Mouse (Mus musculus): ENCODE data around the gene Kpna6. TPM values are rescaled to one million over a fixed set of nuclear protein-coding genes. Genes with fewer than 3 reads are reported as not detected.
A peak's percentile ranks its signal among the peaks of the same experiment; 100 is the strongest.

The Kpna6 gene
- total RNA-seq, 2 experiments from 2014 or later = 84.2 to 94.0 TPM

DNA sequence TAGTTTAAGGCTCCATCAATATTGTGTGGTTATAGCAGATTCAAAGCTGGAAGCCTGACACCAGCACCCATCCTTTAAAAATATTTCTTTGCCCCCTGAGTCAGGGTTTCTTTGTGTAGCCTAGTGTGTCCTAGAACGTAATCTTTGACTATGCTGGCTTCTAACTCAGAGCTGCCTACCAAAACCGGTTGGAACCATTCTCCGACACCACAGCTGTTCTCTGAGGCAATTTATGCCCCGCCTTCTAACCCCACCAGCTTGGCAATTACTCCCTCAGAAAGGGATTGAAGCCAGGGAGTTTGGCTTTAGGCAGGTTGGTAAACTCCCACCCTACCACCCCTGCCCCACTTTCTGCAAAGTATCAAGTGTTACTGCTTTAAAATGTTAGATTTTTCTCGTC is 30.8 kb downstream of the Kpna6 start:
- intact Hi-C loops (cut with DNase I) = loop anchor here (2.0 kb wide), 1 partner anchor 17 kb away; no protein-coding TSS in a partner anchor
- Histone ChIP-seq H3K27ac (peak overlapping the region; percentile 96; the same call in 1 of the 2 replicates), H3K4me3 (peak overlapping the region; percentile 70)
- TF ChIP-seq CTCF (IDR thresholded peaks at IDR 0.05) = no peak
- no peak for DNase-seq (ENCODE audit: extremely low spot score in 1 of 2, low spot score in 2 of 2)

GRCm38 (mm10) chr4:129640638-129641467 is 31.7 kb downstream of the Kpna6 start, which contains the start of gene Txlna:
Gene Txlna (minus strand): TSS chr4:129641065.
- intact Hi-C loops (cut with DNase I) = loop anchor here (1.0 to 2.0 kb wide), 2 partner anchors 16 to 31 kb away; partner anchors contain the start of gene Kpna6
- peak within 1 kb of the TSS; percentile 70 for H3K4me3 ChIP-seq
- peak within 1 kb of the TSS; percentile 96 for H3K27ac ChIP-seq
- no peak for TF ChIP-seq CTCF (IDR thresholded peaks at IDR 0.05)
- peak; percentile 96 to 97 for DNase-seq (ENCODE audit: extremely low spot score in 1 of 2, low spot score in 2 of 2)

GRCm38 (mm10) chr4:129640101-129640637 is 32.4 kb downstream of the Kpna6 start:
- intact Hi-C loops (cut with DNase I) = loop anchor here (1.0 to 2.0 kb wide), 2 partner anchors 15 to 32 kb away; partner anchors contain the start of gene Kpna6
- peak overlapping the region; percentile 70 for H3K4me3 ChIP-seq
- no peak for TF ChIP-seq CTCF (IDR thresholded peaks at IDR 0.05)
- no peak for DNase-seq (ENCODE audit: extremely low spot score in 1 of 2, low spot score in 2 of 2)
- H3K27ac ChIP-seq = peak overlapping the region; percentile 96

GRCm38 (mm10) chr4:129639221-129639620 is 33.3 kb downstream of the Kpna6 start:
- DNase-seq (ENCODE audit: extremely low spot score in 1 of 2, low spot score in 2 of 2) = no peak
- no peak for TF ChIP-seq CTCF (IDR thresholded peaks at IDR 0.05)
- H3K4me3 ChIP-seq = peak overlapping the region; percentile 70; the same call in 1 of the 2 replicates
- no peak overlapping the region for H3K27ac ChIP-seq
- intact Hi-C loops (cut with DNase I) = no loop called here

DNA sequence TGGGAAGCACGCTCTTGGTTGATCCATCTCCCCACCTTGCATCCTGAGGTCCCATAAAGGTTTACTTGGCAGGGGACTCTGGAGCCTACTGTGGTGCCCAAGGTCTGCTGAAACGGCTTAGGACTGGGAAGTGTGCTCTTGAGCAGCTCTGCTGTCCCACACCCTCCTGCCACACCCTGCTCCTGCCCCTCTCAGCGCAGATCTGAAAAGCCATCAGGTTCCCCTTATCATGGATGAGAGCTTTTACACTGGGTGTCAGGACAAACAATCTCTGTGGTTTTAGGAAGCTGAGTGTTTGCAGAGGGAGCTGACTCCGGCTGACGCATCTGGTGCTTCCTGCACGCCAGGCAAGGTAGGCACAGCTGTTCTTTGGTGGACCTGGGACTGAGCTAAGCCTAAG is 38.7 kb downstream of the Kpna6 start:
- DNase-seq (ENCODE audit: extremely low spot score in 1 of 2, low spot score in 2 of 2) = no peak
- intact Hi-C loops (cut with DNase I) = no loop called here
- TF ChIP-seq CTCF (IDR thresholded peaks at IDR 0.05) = no peak
- Histone ChIP-seq H3K4me3 (no peak overlapping the region), H3K27ac (no peak overlapping the region)

DNA sequence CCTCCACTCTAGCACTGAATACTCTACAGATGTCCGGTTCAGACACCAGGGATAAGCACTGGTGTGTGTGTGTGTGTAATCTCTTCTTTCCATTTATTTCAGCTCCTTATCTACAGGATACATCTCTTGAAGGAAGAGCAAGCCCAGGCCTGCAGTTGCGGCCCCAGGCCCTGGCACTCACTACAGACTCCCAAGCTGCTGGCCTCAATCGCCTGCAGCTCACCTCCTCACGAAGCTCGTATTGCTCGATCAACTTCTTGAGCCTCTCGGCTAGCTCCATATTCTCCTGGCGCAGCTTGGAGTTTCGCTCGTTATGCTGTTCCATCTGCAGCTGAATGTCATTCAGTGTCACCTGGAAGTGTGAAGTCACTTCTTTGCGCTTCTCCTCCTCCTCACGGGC is 40.7 kb downstream of the Kpna6 start:
- no peak for TF ChIP-seq CTCF (IDR thresholded peaks at IDR 0.05)
- intact Hi-C loops (cut with DNase I) = no loop called here
- Histone ChIP-seq H3K4me3 (no peak overlapping the region), H3K27ac (no peak overlapping the region)
- DNase-seq (ENCODE audit: extremely low spot score in 1 of 2, low spot score in 2 of 2) = no peak

- no peak for DNase-seq (ENCODE audit: extremely low spot score in 1 of 2, low spot score in 2 of 2)
- H3K4me3 ChIP-seq = no peak overlapping the region
- intact Hi-C loops (cut with DNase I) = no loop called here
- no peak overlapping the region for H3K27ac ChIP-seq
- no peak for TF ChIP-seq CTCF (IDR thresholded peaks at IDR 0.05)
Measured at GRCm38 (mm10) chr4:129630944-129631343, 41.6 kb downstream of the Kpna6 start.

- TF ChIP-seq CTCF (IDR thresholded peaks at IDR 0.05) = no peak
- intact Hi-C loops (cut with DNase I) = no loop called here
- Histone ChIP-seq H3K4me3 (no peak overlapping the region), H3K27ac (peak overlapping the region; percentile 93; the same call in 1 of the 2 replicates)
- DNase-seq (ENCODE audit: extremely low spot score in 1 of 2, low spot score in 2 of 2) = no peak
Measured at GRCm38 (mm10) chr4:129626035-129626434, 46.5 kb downstream of the Kpna6 start.

DNA sequence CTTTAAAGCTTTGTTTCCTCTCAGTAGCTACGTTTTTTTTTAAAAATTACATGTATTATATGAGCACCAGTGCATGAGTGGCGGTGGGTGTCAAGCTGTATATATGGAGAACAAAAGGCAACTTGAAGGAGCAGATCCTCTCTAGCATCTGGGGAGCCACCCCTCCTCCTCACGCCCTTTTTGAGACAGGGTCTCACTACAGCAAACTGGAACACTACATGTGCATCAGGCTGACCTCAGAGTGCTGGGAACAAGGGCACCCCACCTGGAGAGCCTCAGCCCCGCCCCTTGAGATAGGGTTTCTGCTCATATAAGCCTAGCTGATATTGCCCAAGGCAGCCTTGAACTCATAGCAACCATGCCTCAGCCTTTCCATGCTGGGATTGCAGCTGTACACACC is 47.1 kb downstream of the Kpna6 start:
- Histone ChIP-seq H3K27ac (peak overlapping the region; percentile 93), H3K4me3 (no peak overlapping the region)
- intact Hi-C loops (cut with DNase I) = loop anchor here (2.0 kb wide), 1 partner anchor 15 kb away; the partner anchor contains the start of gene Txlna
- TF ChIP-seq CTCF (IDR thresholded peaks at IDR 0.05) = no peak
- no peak for DNase-seq (ENCODE audit: extremely low spot score in 1 of 2, low spot score in 2 of 2)

- TF ChIP-seq CTCF (IDR thresholded peaks at IDR 0.05) = no peak
- H3K27ac ChIP-seq = peak overlapping the region; percentile 93
- DNase-seq (ENCODE audit: extremely low spot score in 1 of 2, low spot score in 2 of 2) = peak; percentile 52 to 65
- intact Hi-C loops (cut with DNase I) = loop anchor here (2.0 kb wide), 1 partner anchor 16 kb away; the partner anchor contains the start of gene Txlna
- H3K4me3 ChIP-seq = peak overlapping the region; percentile 80
Measured at GRCm38 (mm10) chr4:129625029-129625370, 47.6 kb downstream of the Kpna6 start.

- H3K27ac ChIP-seq = peak overlapping the region; percentile 97
- DNase-seq (ENCODE audit: extremely low spot score in 1 of 2, low spot score in 2 of 2) = peak; percentile 82 to 86
- intact Hi-C loops (cut with DNase I) = loop anchor here (2.0 kb wide), 1 partner anchor 16 kb away; the partner anchor contains the start of gene Txlna
- no peak for TF ChIP-seq CTCF (IDR thresholded peaks at IDR 0.05)
- H3K4me3 ChIP-seq = peak overlapping the region; percentile 80
Measured at GRCm38 (mm10) chr4:129624281-129625028, 48.1 kb downstream of the Kpna6 start.
